8 mouse cellular contexts compared by ENCODE assay signal in genomic region chr4:48045281-48045720, GRCm38 (mm10). TPM values are rescaled to one million over a fixed set of nuclear protein-coding genes. Genes with fewer than 3 reads are reported as not detected.
DNase-seq lines count a peak whose midpoint lies in the region; ATAC-seq lines count a peak whose summit lies in the region.

No protein-coding gene starts in this region.

- peaks cover 25% of the 10 kb centered on the region for H3K27me3 ChIP-seq in forebrain, embryonic 14.5 days (replicated peaks; ENCODE audit: control insufficient read depth, insufficient read depth, low read length)
- H3K27me3 ChIP-seq in intestine, embryonic 14.5 days (replicated peaks; ENCODE audit: control insufficient read depth, insufficient read depth, low read length), result peaks cover 52% of the 10 kb centered on the region
- H3K27me3 ChIP-seq in midbrain, embryonic 12.5 days, result peaks cover 51% of the 10 kb centered on the region

- peak overlapping the region; percentile 68 for H3K4me3 ChIP-seq in forebrain, embryonic 14.5 days (ENCODE audit: low read depth, low read length)
- peak overlapping the region; percentile 70 for H3K4me3 ChIP-seq in intestine, embryonic 14.5 days (ENCODE audit: low read depth, low read length)
- peak overlapping the region; percentile 70 for H3K4me3 ChIP-seq in midbrain, embryonic 12.5 days

- 1% methylated on average over 41 of the region's 42 CpGs for WGBS in forebrain, embryonic 14.5 days
- WGBS in intestine, embryonic 14.5 days, result under 1% methylated on average over 42 of the region's 42 CpGs
- WGBS in midbrain, embryonic 12.5 days, result under 1% methylated on average over 41 of the region's 42 CpGs

- no peak for ATAC-seq in forebrain, embryonic 14.5 days
- no peak for ATAC-seq in intestine, embryonic 14.5 days (replicated peaks; ENCODE audit: low FRiP score, low TSS enrichment, low read depth)
- ATAC-seq in midbrain, embryonic 12.5 days (ENCODE audit: low FRiP score, low read depth), result peak; percentile 16; the same call in 1 of the 2 replicates

- intact Hi-C loops in left cerebral cortex, postnatal 36 days (cut with DNase I), result loop anchor here (5.0 to 10.0 kb wide), 5 partner anchors 77 to 610 kb away; partner anchors contain the start of genes Alg2, Sec61b and Stx17

- no peaks in the 10 kb centered on the region for H3K9me3 ChIP-seq in forebrain, embryonic 14.5 days (replicated peaks; ENCODE audit: control insufficient read depth, low read length)
- no peaks in the 10 kb centered on the region for H3K9me3 ChIP-seq in intestine, embryonic 14.5 days (ENCODE audit: control insufficient read depth, low read length)
- H3K9me3 ChIP-seq in midbrain, embryonic 12.5 days, result no peaks in the 10 kb centered on the region

- H3K4me1 ChIP-seq in forebrain, embryonic 14.5 days (ENCODE audit: control insufficient read depth, insufficient read depth, low read length), result peaks cover 26% of the 10 kb centered on the region
- peaks cover 39% of the 10 kb centered on the region for H3K4me1 ChIP-seq in intestine, embryonic 14.5 days (replicated peaks; ENCODE audit: control insufficient read depth, insufficient read depth, low read length)
- peaks cover 49% of the 10 kb centered on the region for H3K4me1 ChIP-seq in midbrain, embryonic 12.5 days

- H3K27ac ChIP-seq in forebrain, embryonic 14.5 days (ENCODE audit: low read depth, low read length), result peak overlapping the region; percentile 88
- no peak overlapping the region for H3K27ac ChIP-seq in intestine, embryonic 14.5 days (ENCODE audit: low read depth)
- H3K27ac ChIP-seq in midbrain, embryonic 12.5 days (replicated peaks), result peak overlapping the region; percentile 92

- peak; percentile 33 to 53 for DNase-seq in left cerebral cortex, adult 18-20 months (ENCODE audit: low spot score in 2 of 2)
- DNase-seq in left cerebral cortex, postnatal 36 days (ENCODE audit: low spot score in 2 of 2), result no peak
- peak; percentile 67 for DNase-seq in adrenal gland, adult 2 months
- peak; percentile 50 for DNase-seq in forebrain, embryonic 14.5 days (ENCODE audit: low spot score)
- DNase-seq in intestine, embryonic 14.5 days (ENCODE audit: low spot score), result peak; percentile 77
- peak; percentile 49 to 54 for DNase-seq in thymus, postnatal 36 days
- no peak for DNase-seq in c-Kit-positive CD71-positive TER-119-positive erythroid progenitor cells, embryonic 14.5 days (ENCODE audit: low spot score)

- peak overlapping the region; percentile 72 for H3K9ac ChIP-seq in forebrain, embryonic 14.5 days (ENCODE audit: low read length)
- H3K9ac ChIP-seq in intestine, embryonic 14.5 days (ENCODE audit: low read length), result peak overlapping the region; percentile 50
- peak overlapping the region; percentile 72 for H3K9ac ChIP-seq in midbrain, embryonic 12.5 days (replicated peaks)

- H3K36me3 ChIP-seq in forebrain, embryonic 14.5 days (ENCODE audit: control insufficient read depth, insufficient read depth, low read length), result no peaks in the 10 kb centered on the region
- no peaks in the 10 kb centered on the region for H3K36me3 ChIP-seq in intestine, embryonic 14.5 days (ENCODE audit: control insufficient read depth, insufficient read depth, low read length)
- no peaks in the 10 kb centered on the region for H3K36me3 ChIP-seq in midbrain, embryonic 12.5 days

- H3K4me2 ChIP-seq in forebrain, embryonic 14.5 days (ENCODE audit: low read length), result peak overlapping the region; percentile 99
- peak overlapping the region; percentile 99 for H3K4me2 ChIP-seq in intestine, embryonic 14.5 days (ENCODE audit: low read length)
- peak overlapping the region; percentile 97 for H3K4me2 ChIP-seq in midbrain, embryonic 12.5 days (replicated peaks)

RNA-seq across cellular contexts. Expression of gene Nr4a3, which starts 0.3 kb away (rescaled TPM):
- 10 to 100 TPM; 23.7 to 48.0 TPM for total RNA-seq in left cerebral cortex, adult 18-20 months (2021)
- 10 to 100 TPM; 21.5 to 25.1 TPM for total RNA-seq in left cerebral cortex, postnatal 36 days (2021)
- total RNA-seq in adrenal gland, adult 2 months (2021), result 100 to 1,000 TPM in 1 of 2 experiments, 10 to 100 TPM in 1; 45.6 to 171 TPM
- 108 and 138 TPM in 2 replicates for polyA plus RNA-seq in adrenal gland, adult 2 months (2012; rRNA removed)
- polyA plus RNA-seq in forebrain, embryonic 14.5 days (2014; fragmentation: Nextera tagmentation; extraction: Ambion mirVana), result 3.7 and 5.4 TPM in 2 replicates
- polyA plus RNA-seq in intestine, embryonic 14.5 days (2014; fragmentation: Nextera tagmentation; extraction: Ambion mirVana), result 0.15 TPM in 1 of 2 replicates, not detected in the other
- 0.48 and 0.83 TPM in 2 replicates for polyA plus RNA-seq in midbrain, embryonic 12.5 days (2016; fragmentation: Nextera tagmentation; extraction: Ambion mirVana)

Comparison
In these comparisons a context has a peak if more than half of its experiments do, and no peak if none do; other contexts are left out.
1. DNase-seq: peak in left cerebral cortex, adult 18-20 months (2 of 2), adrenal gland, adult 2 months (single experiment), forebrain, embryonic 14.5 days (single experiment), intestine, embryonic 14.5 days (single experiment) and thymus, postnatal 36 days (2 of 2); none in left cerebral cortex, postnatal 36 days (0 of 2) and c-Kit-positive CD71-positive TER-119-positive erythroid progenitor cells, embryonic 14.5 days (single experiment).
2. RNA of gene Nr4a3, which starts 0.3 kb away (polyA plus RNA-seq): 108 to 138 TPM in adrenal gland, adult 2 months; 3.7 to 5.4 TPM in forebrain, embryonic 14.5 days, 0.48 to 0.83 TPM in midbrain, embryonic 12.5 days and 0.15 TPM in intestine, embryonic 14.5 days; every median in the first group is over 10 times any median in the second.
3. Peak in every context shown above with its lines, with median percentiles within 50 percentile points of each other: H3K4me2 ChIP-seq, H3K4me3 ChIP-seq and H3K9ac ChIP-seq.